Mouse (Mus musculus): ENCODE results near the gene A230072I06Rik.

- TF ChIP-seq POLR2A (IDR thresholded peaks at IDR 0.05; ENCODE audit: control insufficient read depth, low read depth, low read length) (no peak), CTCF (IDR thresholded peaks at IDR 0.05; ENCODE audit: control insufficient read depth, insufficient read depth, insufficient replicate concordance, low read depth, low read length) (no peak)
Observed at GRCm38 (mm10) chr8:12264996-12265395, 13.6 kb upstream of the A230072I06Rik start.
